Mouse (Mus musculus): ENCODE results near the gene Npr2. TPM values are rescaled to one million over a fixed set of nuclear protein-coding genes. Genes with fewer than 3 reads are reported as not detected.
"Not testable (repeated sequence)": the region's sequence is repeated elsewhere in the genome, so short reads cannot be mapped to it uniquely, and the experiment has no call there.

The Npr2 gene
- polyA plus RNA-seq (2015; fragmentation: Nextera tagmentation; extraction: Ambion mirVana): 9.3 TPM in 2 replicates

- Histone ChIP-seq H3K4me2 (peak within 1 kb of the TSS; percentile 91), H3K9ac (peak within 1 kb of the TSS; percentile 66), H3K4me1 (peaks cover 28% of the 10 kb centered on the region), H3K27me3 (replicated peaks) (0 out of 2 replicates have a peak, but pooled peaks cover 8% of the 10 kb centered on the region), H3K27ac (peak within 1 kb of the TSS; percentile 66), H3K36me3 (no peaks in the 10 kb centered on the region), H3K9me3 (no peaks in the 10 kb centered on the region), H3K4me3 (replicated peaks) (peak within 1 kb of the TSS; percentile 61)
- WGBS: 2% methylated on average over 45 of the region's 70 CpGs
- ATAC-seq (ENCODE audit: insufficient read depth, low FRiP score, low read depth): peak; percentile 38; the same call in 1 of the 2 replicates
Measured at GRCm38 (mm10) chr4:43631046-43631955, at the start of gene Npr2. TSS of gene Npr2 (plus strand) at chr4:43631935.

GRCm38 (mm10) chr4:43582241-43582640, 49.5 kb upstream of the Npr2 start:
- Histone ChIP-seq H3K27me3 (replicated peaks) (no peaks in the 10 kb centered on the region), H3K9ac (no peak overlapping the region), H3K9me3 (no peaks in the 10 kb centered on the region), H3K4me3 (replicated peaks) (no peak overlapping the region), H3K4me1 (peaks cover 18% of the 10 kb centered on the region), H3K27ac (no peak overlapping the region), H3K4me2 (no peak overlapping the region), H3K36me3 (peaks cover 29% of the 10 kb centered on the region)
- 89% methylated on average over 5 of the region's 5 CpGs for whole genome bisulfite sequencing
- no peak for ATAC-seq (ENCODE audit: insufficient read depth, low FRiP score, low read depth)

- no peak overlapping the region for H3K4me2 ChIP-seq
- H3K36me3 ChIP-seq: peaks cover 29% of the 10 kb centered on the region
- H3K27ac ChIP-seq: no peak overlapping the region
- no peaks in the 10 kb centered on the region for H3K9me3 ChIP-seq
- peaks cover 11% of the 10 kb centered on the region for H3K4me1 ChIP-seq
- no peak for ATAC-seq (ENCODE audit: insufficient read depth, low FRiP score, low read depth)
- H3K27me3 ChIP-seq (replicated peaks): no peaks in the 10 kb centered on the region
- H3K9ac ChIP-seq: no peak overlapping the region
- WGBS: 69% methylated on average over 7 of the region's 7 CpGs
- H3K4me3 ChIP-seq (replicated peaks): no peak overlapping the region
Measured at GRCm38 (mm10) chr4:43583421-43583820, 48.3 kb upstream of the Npr2 start.

GRCm38 (mm10) chr4:43584444-43585416, 47.0 kb upstream of the Npr2 start, which contains the start of gene Msmp:
TSS of gene Msmp (minus strand) at chr4:43584494.
- no peak within 1 kb of the TSS for H3K4me2 ChIP-seq
- WGBS: 69% methylated on average over 12 of the region's 12 CpGs
- H3K27me3 ChIP-seq (replicated peaks): no peaks in the 10 kb centered on the region
- H3K27ac ChIP-seq: no peak within 1 kb of the TSS
- no peak within 1 kb of the TSS for H3K9ac ChIP-seq
- no peak within 1 kb of the TSS for H3K4me3 ChIP-seq (replicated peaks)
- no peaks in the 10 kb centered on the region for H3K9me3 ChIP-seq
- peaks cover 6% of the 10 kb centered on the region for H3K4me1 ChIP-seq
- peaks cover 29% of the 10 kb centered on the region for H3K36me3 ChIP-seq
- no peak for ATAC-seq (ENCODE audit: insufficient read depth, low FRiP score, low read depth)

GRCm38 (mm10) chr4:43585682-43586081, 46.1 kb upstream of the Npr2 start:
- peaks cover 23% of the 10 kb centered on the region for H3K36me3 ChIP-seq
- no peak overlapping the region for H3K27ac ChIP-seq
- WGBS: 51% methylated on average over 10 of the region's 10 CpGs
- H3K9ac ChIP-seq: no peak overlapping the region
- no peaks in the 10 kb centered on the region for H3K27me3 ChIP-seq (replicated peaks)
- H3K4me3 ChIP-seq (replicated peaks): no peak overlapping the region
- no peak for ATAC-seq (ENCODE audit: insufficient read depth, low FRiP score, low read depth)
- H3K9me3 ChIP-seq: no peaks in the 10 kb centered on the region
- no peak overlapping the region for H3K4me2 ChIP-seq
- H3K4me1 ChIP-seq: no peaks in the 10 kb centered on the region

- Histone ChIP-seq H3K27me3 (replicated peaks) (no peaks in the 10 kb centered on the region), H3K4me1 (no peaks in the 10 kb centered on the region), H3K27ac (no peak overlapping the region), H3K4me3 (replicated peaks) (no peak overlapping the region), H3K9ac (no peak overlapping the region), H3K9me3 (no peaks in the 10 kb centered on the region), H3K4me2 (no peak overlapping the region), H3K36me3 (peaks cover 18% of the 10 kb centered on the region)
- no peak for ATAC-seq (ENCODE audit: insufficient read depth, low FRiP score, low read depth)
- WGBS: 71% methylated on average over 8 of the region's 8 CpGs
Measured at GRCm38 (mm10) chr4:43586411-43586810, 45.3 kb upstream of the Npr2 start.

- Histone ChIP-seq H3K4me1 (no peaks in the 10 kb centered on the region), H3K27ac (no peak overlapping the region), H3K4me2 (no peak overlapping the region), H3K27me3 (replicated peaks) (no peaks in the 10 kb centered on the region), H3K9ac (no peak overlapping the region), H3K9me3 (no peaks in the 10 kb centered on the region), H3K36me3 (peaks cover 10% of the 10 kb centered on the region), H3K4me3 (replicated peaks) (no peak overlapping the region)
- ATAC-seq (ENCODE audit: insufficient read depth, low FRiP score, low read depth): no peak
- WGBS: 47% methylated on average over 7 of the region's 7 CpGs
Measured at GRCm38 (mm10) chr4:43587681-43588080, 44.1 kb upstream of the Npr2 start.

GRCm38 (mm10) chr4:43591543-43591942, 40.2 kb upstream of the Npr2 start:
- no peak for ATAC-seq (ENCODE audit: insufficient read depth, low FRiP score, low read depth)
- Histone ChIP-seq H3K4me1 (no peaks in the 10 kb centered on the region), H3K36me3 (no peaks in the 10 kb centered on the region), H3K4me3 (replicated peaks) (no peak overlapping the region), H3K4me2 (no peak overlapping the region), H3K9me3 (no peaks in the 10 kb centered on the region), H3K27ac (no peak overlapping the region), H3K27me3 (replicated peaks) (no peaks in the 10 kb centered on the region), H3K9ac (no peak overlapping the region)
- 53% methylated on average over 5 of the region's 5 CpGs for WGBS

- no peak overlapping the region for H3K27ac ChIP-seq
- no peak for ATAC-seq (ENCODE audit: insufficient read depth, low FRiP score, low read depth)
- no peaks in the 10 kb centered on the region for H3K4me1 ChIP-seq
- H3K4me3 ChIP-seq (replicated peaks): no peak overlapping the region
- H3K27me3 ChIP-seq (replicated peaks): no peaks in the 10 kb centered on the region
- WGBS: 76% methylated on average over 3 of the region's 3 CpGs
- no peak overlapping the region for H3K9ac ChIP-seq
- no peaks in the 10 kb centered on the region for H3K9me3 ChIP-seq
- H3K36me3 ChIP-seq: no peaks in the 10 kb centered on the region
- no peak overlapping the region for H3K4me2 ChIP-seq
Measured at GRCm38 (mm10) chr4:43591961-43592360, 39.8 kb upstream of the Npr2 start.

- Histone ChIP-seq H3K4me2 (no peak overlapping the region), H3K9ac (no peak overlapping the region), H3K4me1 (no peaks in the 10 kb centered on the region), H3K27ac (no peak overlapping the region), H3K9me3 (no peaks in the 10 kb centered on the region), H3K36me3 (no peaks in the 10 kb centered on the region), H3K4me3 (replicated peaks) (no peak overlapping the region), H3K27me3 (replicated peaks) (no peaks in the 10 kb centered on the region)
- 52% methylated on average over 3 of the region's 3 CpGs for WGBS
- no peak for ATAC-seq (ENCODE audit: insufficient read depth, low FRiP score, low read depth)
Measured at GRCm38 (mm10) chr4:43593453-43593852, 38.3 kb upstream of the Npr2 start.

GRCm38 (mm10) chr4:43596597-43596996, 35.1 kb upstream of the Npr2 start:
- WGBS: 84% methylated on average over 2 of the region's 2 CpGs
- not testable (repeated sequence) for H3K27ac ChIP-seq; H3K27me3 ChIP-seq (replicated peaks); H3K9ac ChIP-seq; H3K4me2 ChIP-seq; H3K9me3 ChIP-seq; H3K4me3 ChIP-seq (replicated peaks); ATAC-seq (ENCODE audit: insufficient read depth, low FRiP score, low read depth); H3K4me1 ChIP-seq; H3K36me3 ChIP-seq

All from stomach, embryonic 15.5 days (tissue).